Mouse (Mus musculus) megakaryocyte, embryonic 14.5 days (primary cell): Measurements from ENCODE around the gene Tmem252.

ENCODE experiments used
- FLI1 ChIP-seq: IDR thresholded peaks from 2 replicates; pipeline ENCODE4 v1.6.1; 2012; ENCODE audit warnings: low read length, inconsistent platforms, mixed read lengths
- GATA1 ChIP-seq: IDR thresholded peaks from 3 replicates; pipeline ENCODE4 v1.6.1; 2012; ENCODE audit warnings: mixed read lengths, low read length, inconsistent platforms, borderline replicate concordance

- TF ChIP-seq GATA1 (no peak), FLI1 (no peak)
These were observed 30.5 kb downstream of the Tmem252 start for GRCm38 (mm10) chr19:24704326-24704725.
